Mouse (Mus musculus) embryonic facial prominence, embryonic 10.5 days (tissue): ENCODE results near the gene Gm9857. TPM values are rescaled to one million over a fixed set of nuclear protein-coding genes. Genes with fewer than 3 reads are reported as not detected.

Experiments used
- DNase-seq: peaks from one replicate; pipeline ENCODE4 v3.0.0-alpha.2; 2017; ENCODE audit warnings: low spot score
- H3K27ac ChIP-seq: fragments of 300-500 bp; sonication (generic); replicated peaks from 2 replicates; pipeline ENCODE4 v1.5.1; 2016; ENCODE audit warnings: mild to moderate bottlenecking
- H3K27me3 ChIP-seq: fragments of 300-500 bp; sonication (generic); replicated peaks from 2 replicates; pipeline ENCODE4 v1.6.1; 2016; ENCODE audit warnings: low read depth, mild to moderate bottlenecking; ENCODE audit not compliant: poor library complexity, severe bottlenecking
- H3K36me3 ChIP-seq: fragments of 300-500 bp; sonication (generic); replicated peaks from 2 replicates; pipeline ENCODE4 v1.6.1; 2016; ENCODE audit warnings: mild to moderate bottlenecking, moderate library complexity
- H3K4me1 ChIP-seq: fragments of 300-500 bp; sonication (generic); 2 replicates; pipeline ENCODE4 v1.6.1; 2016
- H3K4me3 ChIP-seq: fragments of 300-500 bp; sonication (generic); 2 replicates; pipeline ENCODE4 v1.5.1; 2016; ENCODE audit warnings: mild to moderate bottlenecking, moderate library complexity
- H3K9me3 ChIP-seq: fragments of 300-500 bp; sonication (generic); 2 replicates; pipeline ENCODE4 v1.6.1; 2016; ENCODE audit warnings: mild to moderate bottlenecking
- WGBS: fragments of 180-500 bp; shearing (Covaris S2); methylation state at CpG from one replicate; pipeline ENCODE4 v1.1.7; 2016; 5-methylcytosine and 5-hydroxymethylcytosine counted together
- polyA plus RNA-seq: library from polyadenylated mRNA; unstranded; fragments of >200 nt; fragmentation: Nextera tagmentation; extraction: Ambion mirVana; gene quantifications from 2 replicates; pipeline ENCODE4 v1.2.1, GENCODE M21; 2016

Gene Gm9857
- polyA plus RNA-seq, 1 experiment from 2014 or later = not detected

GRCm38 (mm10) chr3:108917986-108918385, 22.3 kb downstream of the Gm9857 start:
- 66% methylated on average over 3 of the region's 3 CpGs for WGBS

DNA sequence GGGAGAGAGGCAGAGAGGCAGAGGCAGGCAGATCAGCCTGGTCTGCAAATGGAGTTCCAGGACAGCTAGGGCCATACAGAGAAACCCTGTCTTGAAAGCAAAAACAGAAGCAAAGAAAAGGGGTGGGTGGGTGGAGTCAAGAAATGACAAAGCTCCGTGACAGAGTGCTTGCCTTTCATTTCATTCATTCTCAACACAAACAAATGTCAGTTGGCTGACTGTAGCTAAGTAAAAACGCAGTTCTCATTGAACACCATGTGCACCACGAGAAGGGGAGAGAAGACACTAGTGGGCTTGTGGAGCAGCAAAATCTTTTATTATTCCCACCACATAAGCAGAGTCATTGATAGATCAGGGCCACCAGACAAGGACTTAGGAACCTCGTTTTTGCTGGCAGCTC, 23.4 kb downstream of the Gm9857 start:
- Histone ChIP-seq H3K27me3 (no peaks in the 10 kb centered on the region), H3K27ac (no peak overlapping the region), H3K4me1 (0 out of 2 replicates have a peak, but pooled peaks cover 4% of the 10 kb centered on the region), H3K36me3 (no peaks in the 10 kb centered on the region), H3K9me3 (no peaks in the 10 kb centered on the region), H3K4me3 (no peak overlapping the region)
- DNase-seq = no peak
- 55% methylated on average over 4 of the region's 4 CpGs for WGBS

More at GRCm38 (mm10) chr3:108917986-108918385, 22.3 kb downstream of the Gm9857 start:
- Histone ChIP-seq H3K4me1 (0 out of 2 replicates have a peak, but pooled peaks cover 4% of the 10 kb centered on the region), H3K9me3 (no peaks in the 10 kb centered on the region), H3K4me3 (no peak overlapping the region), H3K27ac (no peak overlapping the region), H3K36me3 (no peaks in the 10 kb centered on the region), H3K27me3 (no peaks in the 10 kb centered on the region)
- DNase-seq = no peak

GRCm38 (mm10) chr3:108915999-108916398, 24.2 kb downstream of the Gm9857 start:
- no peaks in the 10 kb centered on the region for H3K27me3 ChIP-seq
- no peaks in the 10 kb centered on the region for H3K36me3 ChIP-seq
- H3K9me3 ChIP-seq = no peaks in the 10 kb centered on the region
- DNase-seq = no peak
- no peak overlapping the region for H3K4me3 ChIP-seq
- no peak overlapping the region for H3K27ac ChIP-seq
- 89% methylated on average over 1 of the region's 1 CpGs for WGBS
- H3K4me1 ChIP-seq = 0 out of 2 replicates have a peak, but pooled peaks cover 4% of the 10 kb centered on the region

- Histone ChIP-seq H3K4me1 (peaks cover 20% of the 10 kb centered on the region), H3K4me3 (peak within 1 kb of the TSS; percentile 84), H3K27ac (peak within 1 kb of the TSS; percentile 97), H3K9me3 (no peaks in the 10 kb centered on the region), H3K36me3 (peaks cover 19% of the 10 kb centered on the region), H3K27me3 (no peaks in the 10 kb centered on the region)
- peak; percentile 98 for DNase-seq
- WGBS = 2% methylated on average over 53 of the region's 53 CpGs
Measured at GRCm38 (mm10) chr3:108911548-108912413, 28.5 kb downstream of the Gm9857 start, which contains the start of gene Prpf38b. Prpf38b (minus strand) TSS chr3:108911727.

- peaks cover 26% of the 10 kb centered on the region for H3K36me3 ChIP-seq
- under 1% methylated on average over 44 of the region's 44 CpGs for WGBS
- DNase-seq = no peak
Measured at GRCm38 (mm10) chr3:108911081-108911547, 29.1 kb downstream of the Gm9857 start.

DNA sequence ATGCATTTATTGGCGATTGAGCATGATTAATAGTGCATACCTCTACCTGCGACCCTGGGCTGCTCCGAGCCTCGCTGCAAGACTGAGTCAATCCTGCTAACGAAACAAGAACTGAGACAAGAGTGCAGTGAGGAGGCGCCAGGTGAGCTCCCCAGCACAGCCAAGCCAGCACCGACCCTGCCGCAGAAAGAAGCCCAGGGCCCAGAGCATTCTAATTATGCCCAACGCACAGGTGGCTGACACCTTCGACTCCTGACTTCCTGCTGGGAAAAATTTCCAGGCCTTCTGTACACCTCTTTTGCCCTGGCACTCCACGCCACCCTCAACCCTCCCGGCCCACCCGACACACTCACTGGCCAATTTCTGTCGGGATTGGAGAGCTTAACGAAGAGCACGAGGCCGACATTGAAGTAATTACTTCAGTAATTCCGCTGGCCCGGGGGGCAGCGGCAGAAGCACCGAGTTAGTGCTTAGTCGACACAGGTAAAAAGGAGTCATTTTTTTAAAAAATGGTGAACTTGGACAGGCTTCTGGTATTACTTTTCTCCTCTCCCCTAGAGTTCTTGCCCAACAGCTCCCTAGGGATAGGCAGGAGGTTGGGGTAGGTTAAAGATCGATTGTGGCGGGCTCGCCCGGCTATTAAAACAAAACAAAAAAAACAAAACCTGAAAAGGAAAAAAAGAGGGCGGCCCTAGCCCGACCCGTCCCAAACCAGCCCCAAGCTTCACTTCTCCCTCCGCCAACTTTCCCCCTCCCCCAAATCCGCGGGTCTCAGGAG, 29.8 kb downstream of the Gm9857 start:
- DNase-seq = peak; percentile 32
- peaks cover 16% of the 10 kb centered on the region for H3K4me1 ChIP-seq
- no peaks in the 10 kb centered on the region for H3K9me3 ChIP-seq
- peak overlapping the region; percentile 84 for H3K4me3 ChIP-seq
- WGBS = under 1% methylated on average over 32 of the region's 32 CpGs
- H3K27me3 ChIP-seq = no peaks in the 10 kb centered on the region
- H3K36me3 ChIP-seq = peaks cover 32% of the 10 kb centered on the region
- H3K27ac ChIP-seq = peak overlapping the region; percentile 97

More at GRCm38 (mm10) chr3:108911081-108911547, 29.1 kb downstream of the Gm9857 start:
- Histone ChIP-seq H3K4me1 (peaks cover 16% of the 10 kb centered on the region), H3K27ac (peak overlapping the region; percentile 97), H3K27me3 (no peaks in the 10 kb centered on the region), H3K4me3 (peak overlapping the region; percentile 84), H3K9me3 (no peaks in the 10 kb centered on the region)

- DNase-seq = no peak
- H3K27me3 ChIP-seq = no peaks in the 10 kb centered on the region
- 94% methylated on average over 6 of the region's 6 CpGs for WGBS
- H3K9me3 ChIP-seq = peaks cover 6% of the 10 kb centered on the region; the same call in 1 of the 2 replicates
- peaks cover 87% of the 10 kb centered on the region for H3K36me3 ChIP-seq
- no peaks in the 10 kb centered on the region for H3K4me1 ChIP-seq
- no peak overlapping the region for H3K27ac ChIP-seq
- H3K4me3 ChIP-seq = no peak overlapping the region
Measured at GRCm38 (mm10) chr3:108902934-108903333, 37.3 kb downstream of the Gm9857 start.

DNA sequence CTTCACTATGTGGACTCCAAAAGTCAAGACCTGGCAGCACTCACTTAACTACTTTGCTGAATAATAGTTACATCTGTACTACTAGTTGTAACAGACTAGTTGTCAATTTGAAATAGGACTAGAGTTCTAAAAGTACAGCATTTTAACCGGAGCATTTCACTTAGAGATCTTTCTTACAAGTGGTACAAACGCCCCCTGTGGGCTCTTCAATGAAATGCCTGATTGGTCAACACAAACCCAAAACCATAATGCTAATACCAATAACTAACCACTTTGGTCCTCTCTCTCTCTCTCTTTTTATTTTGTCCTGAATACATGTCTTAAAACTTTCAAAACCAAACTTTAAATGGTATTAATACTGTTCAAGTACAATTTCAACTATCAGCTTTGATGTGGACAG, 38.2 kb downstream of the Gm9857 start:
- Histone ChIP-seq H3K27ac (no peak overlapping the region), H3K36me3 (peaks cover 78% of the 10 kb centered on the region)
- 65% methylated on average over 2 of the region's 2 CpGs for WGBS

DNA sequence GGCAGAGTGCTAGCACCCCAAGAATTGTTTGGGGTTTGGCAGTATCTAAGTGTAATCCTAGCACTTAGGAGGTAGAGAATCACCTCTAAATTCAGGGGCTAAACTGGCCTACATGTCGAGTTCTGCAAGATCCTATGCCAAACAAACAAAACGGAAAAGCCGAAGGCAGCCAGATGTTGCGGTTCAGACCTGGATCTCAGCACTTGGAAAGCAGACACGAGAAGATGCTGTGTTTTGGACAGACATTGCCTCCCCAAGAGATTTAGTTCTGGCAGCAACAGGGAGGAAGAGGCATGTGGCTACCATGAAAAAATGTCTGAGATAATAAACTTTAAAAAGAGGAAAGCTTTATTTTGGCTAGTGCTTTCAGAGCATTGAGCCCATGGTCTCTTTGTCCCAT, 39.6 kb downstream of the Gm9857 start:
- peaks cover 6% of the 10 kb centered on the region; the same call in 1 of the 2 replicates for H3K9me3 ChIP-seq
- DNase-seq = no peak
- peaks cover 64% of the 10 kb centered on the region for H3K36me3 ChIP-seq
- 79% methylated on average over 5 of the region's 5 CpGs for WGBS
- H3K4me1 ChIP-seq = no peaks in the 10 kb centered on the region
- H3K27me3 ChIP-seq = no peaks in the 10 kb centered on the region
- H3K4me3 ChIP-seq = no peak overlapping the region
- H3K27ac ChIP-seq = no peak overlapping the region

More for the DNA sequence above, 38.2 kb downstream of the Gm9857 start:
- H3K9me3 ChIP-seq = peaks cover 6% of the 10 kb centered on the region; the same call in 1 of the 2 replicates
- no peak for DNase-seq
- no peaks in the 10 kb centered on the region for H3K27me3 ChIP-seq
- H3K4me3 ChIP-seq = no peak overlapping the region
- no peaks in the 10 kb centered on the region for H3K4me1 ChIP-seq

- no peak overlapping the region for H3K4me3 ChIP-seq
- no peak overlapping the region for H3K27ac ChIP-seq
- no peaks in the 10 kb centered on the region for H3K4me1 ChIP-seq
- peaks cover 6% of the 10 kb centered on the region; the same call in 1 of the 2 replicates for H3K9me3 ChIP-seq
- no peak for DNase-seq
- H3K36me3 ChIP-seq = peaks cover 59% of the 10 kb centered on the region
- H3K27me3 ChIP-seq = no peaks in the 10 kb centered on the region
- 87% methylated on average over 3 of the region's 3 CpGs for WGBS
Measured at GRCm38 (mm10) chr3:108900147-108900546, 40.1 kb downstream of the Gm9857 start.

DNA sequence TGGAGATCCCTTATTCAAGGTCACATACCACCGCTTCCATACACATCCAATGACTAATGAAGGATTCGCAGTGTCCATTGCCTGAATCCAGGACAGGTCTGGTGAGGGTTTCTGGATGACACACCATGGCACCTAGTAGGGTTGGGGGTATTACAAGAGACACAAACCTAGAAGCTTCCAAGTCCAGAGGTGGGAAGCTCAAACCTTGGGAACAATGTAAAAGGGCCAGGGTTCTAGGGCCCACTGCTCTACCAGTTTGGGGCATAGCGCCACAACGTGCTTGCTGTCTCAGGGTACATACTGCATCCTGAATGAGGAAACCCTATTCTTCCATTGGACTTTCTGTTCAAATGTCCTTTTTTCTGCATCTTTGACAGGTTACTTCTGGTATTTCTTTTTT, 41.6 kb downstream of the Gm9857 start:
- WGBS = 93% methylated on average over 4 of the region's 4 CpGs
- Histone ChIP-seq H3K9me3 (peaks cover 6% of the 10 kb centered on the region; the same call in 1 of the 2 replicates), H3K4me3 (no peak overlapping the region), H3K36me3 (peaks cover 44% of the 10 kb centered on the region), H3K27ac (no peak overlapping the region), H3K4me1 (no peaks in the 10 kb centered on the region), H3K27me3 (no peaks in the 10 kb centered on the region)
- no peak for DNase-seq

- DNase-seq = no peak
- 69% methylated on average over 4 of the region's 4 CpGs for WGBS
- Histone ChIP-seq H3K27me3 (no peaks in the 10 kb centered on the region), H3K4me3 (no peak overlapping the region), H3K9me3 (no peaks in the 10 kb centered on the region), H3K27ac (no peak overlapping the region), H3K36me3 (no peaks in the 10 kb centered on the region), H3K4me1 (no peaks in the 10 kb centered on the region)
Measured at GRCm38 (mm10) chr3:108892914-108893313, 47.3 kb downstream of the Gm9857 start.
